Mouse (Mus musculus): ENCODE results near the gene Ovgp1. TPM values are rescaled to one million over a fixed set of nuclear protein-coding genes. Genes with fewer than 3 reads are reported as not detected.

The Ovgp1 gene
- total RNA-seq (2021) = under 1 TPM; 0.27 to 0.58 TPM

GRCm38 (mm10) chr3:105973411-105973810 is at the start of gene Ovgp1:
Ovgp1 (plus strand) TSS chr3:105973711.
- no peak for DNase-seq
- intact Hi-C loops (cut with DNase I) = no loop called here

GRCm38 (mm10) chr3:105924616-105925015 is 48.9 kb upstream of the Ovgp1 start:
- intact Hi-C loops (cut with DNase I) = no loop called here
- DNase-seq = no peak

GRCm38 (mm10) chr3:105927561-105928194 is 45.8 kb upstream of the Ovgp1 start:
- DNase-seq = no peak
- intact Hi-C loops (cut with DNase I) = no loop called here

GRCm38 (mm10) chr3:105928195-105928569 is 45.3 kb upstream of the Ovgp1 start:
- no peak for DNase-seq
- intact Hi-C loops (cut with DNase I) = no loop called here

GRCm38 (mm10) chr3:105928781-105929180 is 44.7 kb upstream of the Ovgp1 start:
- DNase-seq = no peak
- intact Hi-C loops (cut with DNase I) = no loop called here

GRCm38 (mm10) chr3:105929821-105930220 is 43.7 kb upstream of the Ovgp1 start:
- intact Hi-C loops (cut with DNase I) = no loop called here
- DNase-seq = no peak

GRCm38 (mm10) chr3:105931095-105931494 is 42.4 kb upstream of the Ovgp1 start:
- intact Hi-C loops (cut with DNase I) = no loop called here
- DNase-seq = no peak

- intact Hi-C loops (cut with DNase I) = no loop called here
- no peak for DNase-seq
These were observed 41.1 kb upstream of the Ovgp1 start, which contains the start of gene I830077J02Rik for GRCm38 (mm10) chr3:105932240-105933071. I830077J02Rik (minus strand) TSS chr3:105932664.

GRCm38 (mm10) chr3:105933926-105934325 is 39.6 kb upstream of the Ovgp1 start:
- intact Hi-C loops (cut with DNase I) = no loop called here

GRCm38 (mm10) chr3:105935033-105935432 is 38.5 kb upstream of the Ovgp1 start:
- intact Hi-C loops (cut with DNase I) = no loop called here
- peak; percentile 56 to 65 for DNase-seq

More at GRCm38 (mm10) chr3:105933926-105934325, 39.6 kb upstream of the Ovgp1 start:
- DNase-seq = no peak

GRCm38 (mm10) chr3:105936111-105936510 is 37.4 kb upstream of the Ovgp1 start:
- no peak for DNase-seq
- intact Hi-C loops (cut with DNase I) = no loop called here

- intact Hi-C loops (cut with DNase I) = no loop called here
- DNase-seq = no peak
These were observed 22.2 kb upstream of the Ovgp1 start for GRCm38 (mm10) chr3:105951348-105951747.

GRCm38 (mm10) chr3:105957235-105957634 is 16.3 kb upstream of the Ovgp1 start:
- no peak for DNase-seq
- intact Hi-C loops (cut with DNase I) = loop anchor here (5.0 kb wide), 1 partner anchor 230 kb away; no protein-coding TSS in a partner anchor

- intact Hi-C loops (cut with DNase I) = loop anchor here (2.0 to 5.0 kb wide), 2 partner anchors 231 to 271 kb away; partner anchors contain the start of gene Ddx20
These were observed 15.3 kb upstream of the Ovgp1 start for GRCm38 (mm10) chr3:105958204-105958603.

GRCm38 (mm10) chr3:105958974-105959580 is 14.4 kb upstream of the Ovgp1 start, which contains the start of gene Wdr77:
Wdr77 (plus strand) TSS chr3:105959369.
- peak; percentile 95 to 97 for DNase-seq
- intact Hi-C loops (cut with DNase I) = loop anchor here (2.0 to 5.0 kb wide), 2 partner anchors 232 to 272 kb away; partner anchors contain the start of gene Ddx20

More at GRCm38 (mm10) chr3:105958204-105958603, 15.3 kb upstream of the Ovgp1 start:
- no peak for DNase-seq

GRCm38 (mm10) chr3:105959585-105959984 is 13.9 kb upstream of the Ovgp1 start:
- no peak for DNase-seq
- intact Hi-C loops (cut with DNase I) = loop anchor here (2.0 to 5.0 kb wide), 2 partner anchors 232 to 273 kb away; partner anchors contain the start of gene Ddx20

GRCm38 (mm10) chr3:105959999-105960398 is 13.5 kb upstream of the Ovgp1 start, which contains the start of gene Atp5f1:
Atp5f1 (minus strand) TSS chr3:105960099.
- intact Hi-C loops (cut with DNase I) = loop anchor here (2.0 to 10.0 kb wide), 3 partner anchors 233 to 585 kb away; partner anchors contain the start of genes Cept1, Ddx20 and Dram2
- DNase-seq = no peak

GRCm38 (mm10) chr3:105960700-105961099 is 12.8 kb upstream of the Ovgp1 start:
- intact Hi-C loops (cut with DNase I) = loop anchor here (10.0 kb wide), 1 partner anchor 584 kb away; the partner anchor contains the start of genes Cept1 and Dram2
- no peak for DNase-seq

GRCm38 (mm10) chr3:105971831-105972446 is 1.6 kb upstream of the Ovgp1 start:
- intact Hi-C loops (cut with DNase I) = no loop called here
- no peak for DNase-seq

- no peak for DNase-seq
- intact Hi-C loops (cut with DNase I) = no loop called here
These were observed 663 bp downstream of the Ovgp1 start for GRCm38 (mm10) chr3:105974174-105974573.

Measured in heart, postnatal 36 days (tissue).